Mouse (Mus musculus) heart, embryonic 14.5 days (tissue): ENCODE data around the gene Rpap3. TPM values are rescaled to one million over a fixed set of nuclear protein-coding genes. Genes with fewer than 3 reads are reported as not detected.

ENCODE experiments used
- ATAC-seq: fragments of 200-750 bp; cut with Nextera tagmentation; 2 replicates; pipeline ENCODE4 v1.8.0; 2017; ENCODE audit warnings: low read depth, moderate TSS enrichment; ENCODE audit not compliant: insufficient number of reproducible peaks, insufficient read depth, low FRiP score
- H3K27ac ChIP-seq, 2 experiments: fragments of 200-500 bp in 1 of 2; fragments of 300-500 bp in 1 of 2; sonication (generic) in 1 of 2; replicated peaks in 1 of 2; 2 replicates each; pipeline ENCODE4 v1.5.1; 2012 to 2014; ENCODE audit warnings: low read depth in 2 of 2, low read length in 2 of 2, control low read depth in 1 of 2, mild to moderate bottlenecking in 1 of 2, mixed read lengths in 1 of 2; ENCODE audit not compliant: control insufficient read depth in 1 of 2, insufficient read depth in 1 of 2
- H3K27me3 ChIP-seq: fragments of 300-500 bp; sonication (generic); 2 replicates; pipeline ENCODE4 v1.6.1; 2014; ENCODE audit warnings: mild to moderate bottlenecking, low read length, control low read depth; ENCODE audit not compliant: control insufficient read depth, insufficient read depth
- H3K36me3 ChIP-seq: fragments of 300-500 bp; sonication (generic); 2 replicates; pipeline ENCODE4 v1.6.1; 2014; ENCODE audit warnings: mild to moderate bottlenecking, control low read depth, low read length, mixed read lengths; ENCODE audit not compliant: control insufficient read depth, insufficient read depth
- H3K4me1 ChIP-seq, 2 experiments: fragments of 200-500 bp in 1 of 2; fragments of 300-500 bp in 1 of 2; sonication (generic) in 1 of 2; 2 replicates each; pipeline ENCODE4 v1.6.1; 2012 to 2014; ENCODE audit warnings: low read length in 2 of 2, control low read depth in 1 of 2, mixed read lengths in 1 of 2; ENCODE audit not compliant: control insufficient read depth in 2 of 2, insufficient read depth in 2 of 2
- H3K4me2 ChIP-seq: fragments of 300-500 bp; sonication (generic); 2 replicates; pipeline ENCODE4 v1.6.1; 2014; ENCODE audit warnings: mild to moderate bottlenecking, low read length
- H3K4me3 ChIP-seq, 2 experiments: fragments of 200-500 bp in 1 of 2; fragments of 300-500 bp in 1 of 2; sonication (generic) in 1 of 2; 2 replicates each; pipeline ENCODE4 v1.5.1; 2012 to 2014; ENCODE audit warnings: low read length in 2 of 2, mild to moderate bottlenecking in 2 of 2, control low read depth in 1 of 2, low read depth in 1 of 2, moderate library complexity in 1 of 2; ENCODE audit not compliant: control insufficient read depth in 1 of 2, insufficient read depth in 1 of 2
- H3K9ac ChIP-seq: fragments of 300-500 bp; sonication (generic); 2 replicates; pipeline ENCODE4 v1.6.1; 2014; ENCODE audit warnings: mild to moderate bottlenecking, low read length
- H3K9me3 ChIP-seq: fragments of 300-500 bp; sonication (generic); 2 replicates; pipeline ENCODE4 v1.6.1; 2016; ENCODE audit warnings: low read length, control low read depth; ENCODE audit not compliant: control insufficient read depth
- WGBS: fragments of 180-500 bp; shearing (Covaris S2); extraction: QIAGEN DNeasy Blood & Tissue Kit; methylation state at CpG from one replicate; pipeline ENCODE4 v1.1.7; 2014; 5-methylcytosine and 5-hydroxymethylcytosine counted together
- polyA plus RNA-seq: library from polyadenylated mRNA; unstranded; fragments of >200 nt; fragmentation: Nextera tagmentation; extraction: Ambion mirVana; gene quantifications from 2 replicates; pipeline ENCODE4 v1.2.1, GENCODE M21; 2014

The Rpap3 gene
- polyA plus RNA-seq, 1 experiment from 2014 or later, result 24.2 TPM

- H3K4me1 ChIP-seq, result peaks cover 48 to 55% of the 10 kb centered on the region in 2 experiments
- H3K36me3 ChIP-seq, result peaks cover 25% of the 10 kb centered on the region
- H3K4me2 ChIP-seq, result no peak overlapping the region
- no peak overlapping the region for H3K9ac ChIP-seq
- H3K4me3 ChIP-seq, result no peak overlapping the region
- H3K9me3 ChIP-seq, result no peaks in the 10 kb centered on the region
- H3K27ac ChIP-seq, result no peak overlapping the region
- H3K27me3 ChIP-seq, result no peaks in the 10 kb centered on the region
- ATAC-seq, result no peak
- 52% methylated on average over 12 of the region's 12 CpGs for WGBS
Measured at GRCm38 (mm10) chr15:97743961-97744525, 38.4 kb upstream of the Rpap3 start.

- no peak overlapping the region for H3K4me2 ChIP-seq
- H3K4me3 ChIP-seq, result no peak overlapping the region
- peaks cover 40 to 47% of the 10 kb centered on the region in 2 experiments for H3K4me1 ChIP-seq
- no peak for ATAC-seq
- 81% methylated on average over 5 of the region's 5 CpGs for WGBS
- peaks cover 20% of the 10 kb centered on the region for H3K36me3 ChIP-seq
- H3K27ac ChIP-seq, result no peak overlapping the region
- H3K9me3 ChIP-seq, result no peaks in the 10 kb centered on the region
- no peak overlapping the region for H3K9ac ChIP-seq
- H3K27me3 ChIP-seq, result no peaks in the 10 kb centered on the region
Measured at GRCm38 (mm10) chr15:97743210-97743609, 37.6 kb upstream of the Rpap3 start.

- Histone ChIP-seq H3K4me2 (no peak overlapping the region), H3K9me3 (no peaks in the 10 kb centered on the region), H3K27ac (peak overlapping the region; percentile 68 to 75), H3K36me3 (peaks cover 20% of the 10 kb centered on the region), H3K27me3 (no peaks in the 10 kb centered on the region), H3K4me1 (peaks cover 36 to 42% of the 10 kb centered on the region in 2 experiments), H3K4me3 (no peak overlapping the region), H3K9ac (peak overlapping the region; percentile 13; the same call in 1 of the 2 replicates)
- ATAC-seq, result no peak
- 39% methylated on average over 4 of the region's 4 CpGs for WGBS
Measured at GRCm38 (mm10) chr15:97742600-97742999, 37.0 kb upstream of the Rpap3 start.

GRCm38 (mm10) chr15:97742074-97742473, 36.4 kb upstream of the Rpap3 start:
- Histone ChIP-seq H3K27me3 (no peaks in the 10 kb centered on the region), H3K4me1 (peaks cover 36 to 37% of the 10 kb centered on the region in 2 experiments), H3K4me2 (no peak overlapping the region), H3K4me3 (no peak overlapping the region), H3K27ac (peak overlapping the region; percentile 68 to 75), H3K36me3 (peaks cover 15% of the 10 kb centered on the region), H3K9ac (peak overlapping the region; percentile 13; the same call in 1 of the 2 replicates), H3K9me3 (no peaks in the 10 kb centered on the region)
- ATAC-seq, result no peak
- WGBS, result 26% methylated on average over 7 of the region's 7 CpGs

GRCm38 (mm10) chr15:97741662-97742061, 36.0 kb upstream of the Rpap3 start:
- Histone ChIP-seq H3K9ac (0 out of 2 replicates have a peak overlapping the region, but pooled peaks have one; percentile 13), H3K27ac (peak overlapping the region; percentile 68 to 75; a peak in 3 of 4 replicates), H3K27me3 (no peaks in the 10 kb centered on the region), H3K4me3 (no peak overlapping the region), H3K9me3 (no peaks in the 10 kb centered on the region), H3K4me2 (no peak overlapping the region), H3K4me1 (peaks cover 34 to 35% of the 10 kb centered on the region in 2 experiments), H3K36me3 (peaks cover 11% of the 10 kb centered on the region)
- WGBS, result 71% methylated on average over 12 of the region's 12 CpGs
- ATAC-seq, result no peak

- H3K9ac ChIP-seq, result no peak overlapping the region
- no peak overlapping the region for H3K27ac ChIP-seq
- H3K9me3 ChIP-seq, result no peaks in the 10 kb centered on the region
- 87% methylated on average over 9 of the region's 9 CpGs for WGBS
- peaks cover 27 to 28% of the 10 kb centered on the region in 2 experiments for H3K4me1 ChIP-seq
- ATAC-seq, result no peak
- no peak overlapping the region for H3K4me2 ChIP-seq
- H3K4me3 ChIP-seq, result no peak overlapping the region
- H3K27me3 ChIP-seq, result no peaks in the 10 kb centered on the region
- 0 out of 2 replicates have a peak, but pooled peaks cover 2% of the 10 kb centered on the region for H3K36me3 ChIP-seq
Measured at GRCm38 (mm10) chr15:97740283-97740732, 34.7 kb upstream of the Rpap3 start.

GRCm38 (mm10) chr15:97738923-97739322, 33.3 kb upstream of the Rpap3 start:
- Histone ChIP-seq H3K4me1 (peaks cover 18 to 20% of the 10 kb centered on the region in 2 experiments), H3K4me2 (no peak overlapping the region), H3K27me3 (no peaks in the 10 kb centered on the region), H3K27ac (no peak overlapping the region), H3K9ac (no peak overlapping the region), H3K36me3 (no peaks in the 10 kb centered on the region), H3K9me3 (no peaks in the 10 kb centered on the region), H3K4me3 (no peak overlapping the region)
- no peak for ATAC-seq
- 81% methylated on average over 7 of the region's 7 CpGs for WGBS

- Histone ChIP-seq H3K27ac (no peak overlapping the region), H3K4me2 (no peak overlapping the region), H3K36me3 (no peaks in the 10 kb centered on the region), H3K9ac (no peak overlapping the region), H3K27me3 (no peaks in the 10 kb centered on the region), H3K4me3 (no peak overlapping the region), H3K4me1 (peaks cover 4 to 8% of the 10 kb centered on the region in 2 experiments; a peak in 1 of 4 replicates), H3K9me3 (0 out of 2 replicates have a peak, but pooled peaks cover 3% of the 10 kb centered on the region)
- WGBS, result 86% methylated on average over 11 of the region's 11 CpGs
- ATAC-seq, result no peak
Measured at GRCm38 (mm10) chr15:97731988-97732387, 26.4 kb upstream of the Rpap3 start.
